Mouse (Mus musculus) MEL (cell line): ENCODE data around the gene Slc25a17. TPM values are rescaled to one million over a fixed set of nuclear protein-coding genes. Genes with fewer than 3 reads are reported as not detected.

Experiments used
- DNase-seq: peaks from one replicate; pipeline ENCODE4 v3.0.0; 2011; ENCODE audit warnings: low read depth, low spot score
- H3K27ac ChIP-seq: 2 replicates; pipeline ENCODE4 v1.5.1; 2012; ENCODE audit warnings: low read depth, mild to moderate bottlenecking, control low read depth, low read length, moderate library complexity; ENCODE audit not compliant: control insufficient read depth
- H3K27me3 ChIP-seq, 2 experiments: fragments of 150-350 bp in 1 of 2; sonication (generic) in 1 of 2; 2 replicates each; pipeline ENCODE4 v1.6.1; 2012; ENCODE audit warnings: low read length in 2 of 2, mild to moderate bottlenecking in 2 of 2, improper control_type of control experiment in 1 of 2, moderate library complexity in 1 of 2; ENCODE audit not compliant: insufficient read depth in 2 of 2, control insufficient read depth in 1 of 2
- H3K36me3 ChIP-seq, 2 experiments: 2 replicates each; pipeline ENCODE4 v1.6.1; 2012 to 2014; ENCODE audit warnings: low read length in 2 of 2, improper control_type of control experiment in 1 of 2, inconsistent platforms in 1 of 2, mild to moderate bottlenecking in 1 of 2; ENCODE audit not compliant: insufficient read depth in 2 of 2, control insufficient read depth in 1 of 2
- H3K4me1 ChIP-seq, 2 experiments: fragments of 150-350 bp in 1 of 2; sonication (generic) in 1 of 2; 2 replicates each; pipeline ENCODE4 v1.6.1; 2012; ENCODE audit warnings: low read length in 2 of 2, improper control_type of control experiment in 1 of 2, mild to moderate bottlenecking in 1 of 2; ENCODE audit not compliant: insufficient read depth in 2 of 2, control insufficient read depth in 1 of 2
- H3K4me3 ChIP-seq, 2 experiments: fragments of 150-350 bp in 1 of 2; sonication (generic) in 1 of 2; 2 replicates each; pipeline ENCODE4 v1.5.1; 2012; ENCODE audit warnings: low read depth in 2 of 2, low read length in 2 of 2, mild to moderate bottlenecking in 2 of 2, moderate library complexity in 2 of 2, control low read depth in 1 of 2, improper control_type of control experiment in 1 of 2; ENCODE audit not compliant: control insufficient read depth in 1 of 2, insufficient read depth in 1 of 2
- H3K79me2 ChIP-seq: 2 replicates; pipeline ENCODE4 v1.6.1; 2012; ENCODE audit warnings: mild to moderate bottlenecking, low read length, moderate library complexity; ENCODE audit not compliant: control insufficient read depth, poor library complexity, insufficient read depth
- H3K9ac ChIP-seq: 2 replicates; pipeline ENCODE4 v1.6.1; 2012; ENCODE audit warnings: low read depth, mild to moderate bottlenecking, control low read depth, low read length, moderate library complexity; ENCODE audit not compliant: control insufficient read depth, poor library complexity, severe bottlenecking
- H3K9me3 ChIP-seq: fragments of 150-350 bp; sonication (generic); replicated peaks from 2 replicates; pipeline ENCODE4 v1.6.1; 2012; ENCODE audit warnings: mild to moderate bottlenecking, low read length, improper control_type of control experiment, moderate library complexity; ENCODE audit not compliant: insufficient read depth
- BHLHE40 ChIP-seq: IDR thresholded peaks from 2 replicates; pipeline ENCODE4 v1.6.1; 2012; ENCODE audit warnings: low read depth, mild to moderate bottlenecking, inconsistent platforms, low read length, improper control_type of control experiment, borderline replicate concordance
- CHD2 ChIP-seq: IDR thresholded peaks from 2 replicates; pipeline ENCODE4 v1.6.1; 2011; ENCODE audit warnings: low read length, improper control_type of control experiment
- CTCF ChIP-seq, 3 experiments: IDR thresholded peaks in 2 of 3; conservative IDR thresholded peaks in 1 of 3; 2 replicates each; pipeline ENCODE4 v1.5.1; 2011 to 2012; ENCODE audit warnings: low read length in 3 of 3, low read depth in 2 of 3, mild to moderate bottlenecking in 2 of 3, improper control_type of control experiment in 1 of 3, inconsistent platforms in 1 of 3, mixed read lengths in 1 of 3, moderate library complexity in 1 of 3; ENCODE audit not compliant: control insufficient read depth in 1 of 3, insufficient read depth in 1 of 3, poor library complexity in 1 of 3, severe bottlenecking in 1 of 3
- EP300 ChIP-seq, 2 experiments: IDR thresholded peaks; 2 replicates each; pipeline ENCODE4 v1.6.1; 2011; ENCODE audit warnings: improper control_type of control experiment in 2 of 2, low read length in 2 of 2, low read depth in 1 of 2, mild to moderate bottlenecking in 1 of 2
- ETS1 ChIP-seq: IDR thresholded peaks from 2 replicates; pipeline ENCODE4 v1.6.1; 2012; ENCODE audit warnings: low read depth, mild to moderate bottlenecking, inconsistent platforms, low read length, improper control_type of control experiment, moderate library complexity
- GATA1 ChIP-seq: IDR thresholded peaks from 2 replicates; pipeline ENCODE4 v1.6.1; 2011; ENCODE audit warnings: low read depth, low read length, improper control_type of control experiment
- HCFC1 ChIP-seq: IDR thresholded peaks from 2 replicates; pipeline ENCODE4 v1.6.1; 2012; ENCODE audit warnings: low read depth, mild to moderate bottlenecking, inconsistent platforms, low read length, improper control_type of control experiment, moderate library complexity
- JUND ChIP-seq: IDR thresholded peaks from 2 replicates; pipeline ENCODE4 v1.6.1; 2011; ENCODE audit warnings: low read depth, mild to moderate bottlenecking, improper control_type of control experiment, low read length
- MAFK ChIP-seq: IDR thresholded peaks from 2 replicates; pipeline ENCODE4 v1.6.1; 2011; ENCODE audit warnings: low read depth, mild to moderate bottlenecking, low read length, improper control_type of control experiment, borderline replicate concordance
- MAZ ChIP-seq: IDR thresholded peaks from 2 replicates; pipeline ENCODE4 v1.6.1; 2012; ENCODE audit warnings: low read depth, mild to moderate bottlenecking, inconsistent platforms, low read length, improper control_type of control experiment
- MYB ChIP-seq: IDR thresholded peaks from 2 replicates; pipeline ENCODE4 v1.6.1; 2011; ENCODE audit warnings: mild to moderate bottlenecking, low read depth, low read length, improper control_type of control experiment
- POLR2A ChIP-seq, 2 experiments: IDR thresholded peaks; 2 replicates each; pipeline ENCODE4 v1.6.1; 2011 to 2012; ENCODE audit warnings: low read length in 2 of 2, mild to moderate bottlenecking in 2 of 2, control low read depth in 1 of 2, improper control_type of control experiment in 1 of 2, low read depth in 1 of 2, moderate library complexity in 1 of 2; ENCODE audit not compliant: control insufficient read depth in 1 of 2, insufficient read depth in 1 of 2, poor library complexity in 1 of 2
- POLR2AphosphoS5 ChIP-seq: IDR thresholded peaks from 2 replicates; pipeline ENCODE4 v1.6.1; 2012; ENCODE audit warnings: low read depth, borderline replicate concordance, mild to moderate bottlenecking, inconsistent platforms, low read length, moderate library complexity, mixed read lengths
- RAD21 ChIP-seq: IDR thresholded peaks from 2 replicates; pipeline ENCODE4 v1.6.1; 2011; ENCODE audit warnings: mild to moderate bottlenecking, low read depth, low read length, improper control_type of control experiment
- RCOR1 ChIP-seq: IDR thresholded peaks from 2 replicates; pipeline ENCODE4 v1.6.1; 2012; ENCODE audit warnings: low read depth, mild to moderate bottlenecking, inconsistent platforms, low read length, improper control_type of control experiment
- SMC3 ChIP-seq: IDR thresholded peaks from 2 replicates; pipeline ENCODE4 v1.6.1; 2011; ENCODE audit warnings: low read depth, low read length, improper control_type of control experiment
- TAL1 ChIP-seq: IDR thresholded peaks from 2 replicates; pipeline ENCODE4 v1.6.1; 2012; ENCODE audit warnings: mild to moderate bottlenecking, inconsistent platforms, low read length, moderate library complexity, mixed read lengths
- TBP ChIP-seq: IDR thresholded peaks from 2 replicates; pipeline ENCODE4 v1.8.0; 2011; ENCODE audit warnings: low read depth, low read length, improper control_type of control experiment
- TCF12 ChIP-seq: IDR thresholded peaks from 2 replicates; pipeline ENCODE4 v1.6.1; 2014; ENCODE audit warnings: low read depth, mild to moderate bottlenecking, inconsistent platforms, low read length, improper control_type of control experiment, moderate library complexity
- USF1 ChIP-seq: IDR thresholded peaks from 2 replicates; pipeline ENCODE4 v1.6.1; 2014; ENCODE audit warnings: low read depth, mild to moderate bottlenecking, inconsistent platforms, low read length, improper control_type of control experiment, moderate library complexity
- ZKSCAN1 ChIP-seq: IDR thresholded peaks from 2 replicates; pipeline ENCODE4 v1.6.1; 2012; ENCODE audit warnings: low read depth, mild to moderate bottlenecking, inconsistent platforms, low read length, improper control_type of control experiment, moderate library complexity
- polyA plus RNA-seq, 2 experiments: library from polyadenylated mRNA; stranded (reverse) in 1 of 2; unstranded in 1 of 2; fragments of >175 nt in 1 of 2; fragments of >200 nt in 1 of 2; gene quantifications; 2 replicates each; pipeline versions ENCODE4 v1.2.1 to v1.2.4; 2012; ENCODE audit warnings: low replicate concordance in 2 of 2, low read depth in 1 of 2; ENCODE audit not compliant: insufficient read length in 2 of 2, insufficient read depth in 1 of 2, missing spikeins in 1 of 2
- total RNA-seq: library from RNA; depleted of rRNA; stranded (reverse); fragments of 300-350 nt; gene quantifications from 2 replicates; pipeline ENCODE4 v1.2.3, GENCODE M21; 2012

The Slc25a17 gene
- total and polyA plus RNA-seq, 3 experiments = 40.6 to 64.1 TPM; not detected in 1

DNA sequence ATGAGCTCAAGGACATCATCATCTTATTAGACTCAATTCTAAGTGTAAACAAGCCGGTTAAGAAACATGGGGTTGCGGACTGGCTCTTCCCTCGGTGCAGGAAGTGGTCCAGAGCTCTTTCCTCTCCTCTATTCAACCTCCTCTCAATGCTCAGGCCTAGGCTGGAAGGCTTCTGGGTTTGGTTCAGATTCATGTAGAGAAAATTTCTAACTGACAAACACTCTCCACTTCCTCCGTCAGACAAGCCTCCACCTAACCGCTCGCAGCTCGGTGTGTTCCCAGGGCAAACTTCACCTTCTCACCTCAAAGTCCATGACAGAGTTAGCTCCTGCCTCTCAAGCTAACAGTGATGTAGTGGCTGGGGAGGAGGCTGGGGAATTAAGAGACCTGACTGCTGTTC, 56.6 kb downstream of the Slc25a17 start:
- no peaks in the 10 kb centered on the region for H3K36me3 ChIP-seq
- no peaks in the 10 kb centered on the region for H3K27me3 ChIP-seq
- H3K9me3 ChIP-seq = no peaks in the 10 kb centered on the region
- 0 out of 4 replicates have a peak, but pooled peaks cover 0 to 3% of the 10 kb centered on the region in 2 experiments for H3K4me1 ChIP-seq
- TF ChIP-seq EP300 (IDR thresholded peaks at IDR 0.05; ENCODE audit: low read depth in 1 of 2, low read length in 2 of 2) (no peak), GATA1 (no peak), POLR2AphosphoS5 (no peak), HCFC1 (no peak), CTCF (IDR thresholded peaks at IDR 0.05 in 2 of 3, conservative IDR thresholded peaks at IDR 0.05 in 1 of 3; ENCODE audit: control insufficient read depth in 1 of 3, insufficient read depth in 1 of 3, low read depth in 2 of 3, low read length in 3 of 3, poor library complexity in 1 of 3, severe bottlenecking in 1 of 3) (no peak), MYB (no peak), TCF12 (no peak), ZKSCAN1 (no peak), TBP (no peak), SMC3 (no peak), MAFK (no peak), RCOR1 (no peak), TAL1 (no peak)
- no peaks in the 10 kb centered on the region for H3K79me2 ChIP-seq
- DNase-seq = no peak
- no peak overlapping the region for H3K4me3 ChIP-seq
- no peak overlapping the region for H3K27ac ChIP-seq
- H3K9ac ChIP-seq = no peak overlapping the region

DNA sequence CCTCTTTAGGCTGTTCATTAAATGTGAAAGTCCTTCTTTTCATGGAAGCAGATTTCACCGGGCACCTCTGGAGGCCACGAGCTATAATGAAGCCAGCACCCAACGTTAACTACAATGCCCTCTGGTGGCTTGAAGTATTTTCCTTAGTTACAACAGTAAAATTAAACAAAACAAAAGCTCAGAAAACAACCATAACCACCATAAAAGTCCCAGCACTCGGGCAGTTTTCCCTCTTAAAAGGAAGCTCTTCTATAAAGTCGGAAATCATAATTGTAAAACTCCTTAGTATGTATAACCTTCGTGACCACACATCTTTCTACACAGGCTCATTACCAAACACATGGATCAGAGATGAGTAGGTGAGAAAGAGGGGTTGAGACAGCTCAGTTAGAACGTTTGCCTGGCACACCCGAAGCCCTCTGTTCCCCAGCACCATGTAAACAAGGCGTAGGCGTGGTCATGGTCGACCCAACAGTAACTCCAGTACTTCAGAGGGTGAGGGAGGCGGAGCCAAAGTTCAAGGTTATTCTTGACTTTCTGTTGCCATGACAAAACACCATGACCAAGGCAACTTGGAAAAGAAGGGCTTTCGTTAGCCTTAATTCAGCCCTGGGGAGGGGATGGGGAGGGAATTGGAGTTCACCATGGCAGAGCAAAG, 58.3 kb downstream of the Slc25a17 start:
- Histone ChIP-seq H3K36me3 (no peaks in the 10 kb centered on the region), H3K27me3 (no peaks in the 10 kb centered on the region), H3K9me3 (no peaks in the 10 kb centered on the region), H3K9ac (no peak overlapping the region), H3K79me2 (no peaks in the 10 kb centered on the region), H3K4me1 (0 out of 4 replicates have a peak, but pooled peaks cover 0 to 3% of the 10 kb centered on the region in 2 experiments), H3K4me3 (no peak overlapping the region; a peak in 1 of 4 replicates), H3K27ac (no peak overlapping the region)
- peak; percentile 20 to 53 (median 28); a peak in 2 of 6 replicates for TF ChIP-seq CTCF (IDR thresholded peaks at IDR 0.05 in 2 of 3, conservative IDR thresholded peaks at IDR 0.05 in 1 of 3; ENCODE audit: control insufficient read depth in 1 of 3, insufficient read depth in 1 of 3, low read depth in 2 of 3, low read length in 3 of 3, poor library complexity in 1 of 3, severe bottlenecking in 1 of 3)
- no peak for TF ChIP-seq ETS1
- TF ChIP-seq RAD21 = peak; percentile 30
- TF ChIP-seq MAFK = no peak
- TF ChIP-seq POLR2A (IDR thresholded peaks at IDR 0.05; ENCODE audit: control insufficient read depth in 1 of 2, insufficient read depth in 1 of 2, low read depth in 1 of 2, low read length in 2 of 2, poor library complexity in 1 of 2) = no peak
- no peak for TF ChIP-seq BHLHE40
- no peak for TF ChIP-seq MAZ
- TF ChIP-seq TAL1 = no peak
- TF ChIP-seq CHD2 = no peak
- TF ChIP-seq SMC3 = peak; percentile 38
- TF ChIP-seq JUND = no peak
- TF ChIP-seq USF1 = no peak
- DNase-seq = peak; percentile 42
